Mouse (Mus musculus) heart, adult 2 months (tissue): Measurements from ENCODE around the gene Rb1. TPM values are rescaled to one million over a fixed set of nuclear protein-coding genes. Genes with fewer than 3 reads are reported as not detected.

Experiments
- DNase-seq, 2 experiments: peaks; one replicate each; pipeline ENCODE4 v3.0.0; 2021
- H3K27ac ChIP-seq: fragments of 200-600 bp; 2 replicates; pipeline ENCODE4 v1.8.1; 2022
- H3K27me3 ChIP-seq: fragments of 200-500 bp; 2 replicates; pipeline ENCODE4 v1.6.1; 2012; ENCODE audit warnings: mild to moderate bottlenecking, low read length, inconsistent platforms, mixed read lengths; ENCODE audit not compliant: control insufficient read depth, insufficient read depth
- H3K36me3 ChIP-seq: fragments of 200-500 bp; 2 replicates; pipeline ENCODE4 v1.6.1; 2012; ENCODE audit warnings: low read length, inconsistent platforms; ENCODE audit not compliant: control insufficient read depth, insufficient read depth
- H3K4me1 ChIP-seq: fragments of 200-500 bp; 2 replicates; pipeline ENCODE4 v1.6.1; 2011; ENCODE audit warnings: low read length; ENCODE audit not compliant: control insufficient read depth, insufficient read depth
- H3K4me3 ChIP-seq: fragments of 200-600 bp; 2 replicates; pipeline ENCODE4 v1.8.1; 2022
- H3K79me2 ChIP-seq: fragments of 200-500 bp; replicated peaks from 2 replicates; pipeline ENCODE4 v1.6.1; 2012; ENCODE audit warnings: mild to moderate bottlenecking, inconsistent platforms, low read length, moderate library complexity, mixed read lengths; ENCODE audit not compliant: control insufficient read depth, insufficient read depth
- H3K9ac ChIP-seq: fragments of 200-500 bp; 2 replicates; pipeline ENCODE4 v1.6.1; 2012; ENCODE audit warnings: low read depth, mild to moderate bottlenecking, control low read depth, inconsistent platforms, low read length, mixed read lengths
- CTCF ChIP-seq: fragments of 200-600 bp; IDR thresholded peaks from 2 replicates; pipeline ENCODE4 v1.8.1; 2022; ENCODE audit warnings: antibody characterized with exemption, mild to moderate bottlenecking, moderate library complexity
- EP300 ChIP-seq: fragments of 200-500 bp; IDR thresholded peaks from 2 replicates; pipeline ENCODE4 v1.6.1; 2011; ENCODE audit warnings: low read depth, low read length, control low read depth; ENCODE audit not compliant: insufficient read depth
- POLR2A ChIP-seq: fragments of 200-500 bp; IDR thresholded peaks from 2 replicates; pipeline ENCODE4 v1.6.1; 2011; ENCODE audit warnings: mild to moderate bottlenecking, low read depth, low read length, control low read depth; ENCODE audit not compliant: insufficient read depth
- WGBS: fragments of 180-500 bp; shearing (Covaris S2); methylation state at CpG from one replicate; pipeline ENCODE4 v1.1.7; 2018; 5-methylcytosine and 5-hydroxymethylcytosine counted together
- intact Hi-C: fragments of 180-260 bp; cut with DNase I; formaldehyde crosslinking; loops from one replicate; pipeline ENCODE4 v1.15.1; 2025
- polyA plus RNA-seq: library from polyadenylated mRNA; depleted of rRNA; stranded (reverse); fragments of >200 nt; gene quantifications from 2 replicates; pipeline ENCODE4 v1.2.3, GENCODE M21; 2012
- total RNA-seq, 2 experiments: library from RNA; stranded (reverse); gene quantifications; 2 replicates each; pipeline ENCODE4 v1.2.3; 2021

The Rb1 gene
- total and polyA plus RNA-seq, 3 experiments, result 5.1 to 19.2 (median 18.2) TPM

DNA sequence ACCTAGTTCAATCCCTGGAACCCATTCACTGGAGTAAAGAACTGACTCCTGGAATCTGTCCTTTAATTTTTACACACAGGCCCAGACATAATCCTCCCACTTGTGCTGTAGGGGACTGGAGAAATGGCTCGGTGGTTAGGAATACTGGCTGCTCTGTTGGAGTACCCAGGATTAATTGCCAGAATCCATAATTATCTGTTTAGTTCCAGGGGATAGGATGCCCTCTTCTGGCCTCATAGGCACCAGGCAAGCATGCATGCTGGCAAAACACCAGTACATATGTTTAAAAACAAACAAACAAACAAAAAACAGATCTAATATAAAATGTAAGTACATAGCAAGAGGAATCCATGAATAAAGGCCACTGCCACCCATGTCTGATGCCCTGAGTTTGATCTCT, 44.6 kb downstream of the Rb1 start:
- Histone ChIP-seq H3K79me2 (no peaks in the 10 kb centered on the region), H3K4me1 (no peaks in the 10 kb centered on the region), H3K4me3 (no peak overlapping the region), H3K27me3 (no peaks in the 10 kb centered on the region), H3K27ac (no peak overlapping the region), H3K9ac (no peak overlapping the region), H3K36me3 (no peaks in the 10 kb centered on the region)
- TF ChIP-seq CTCF, result peak; percentile 69
- TF ChIP-seq EP300, result no peak
- 9% methylated on average over 1 of the region's 1 CpGs for WGBS
- no peak for DNase-seq
- intact Hi-C loops, result loop anchor here (2.0 to 5.0 kb wide), 2 partner anchors 104 to 174 kb away; no protein-coding TSS in a partner anchor

DNA sequence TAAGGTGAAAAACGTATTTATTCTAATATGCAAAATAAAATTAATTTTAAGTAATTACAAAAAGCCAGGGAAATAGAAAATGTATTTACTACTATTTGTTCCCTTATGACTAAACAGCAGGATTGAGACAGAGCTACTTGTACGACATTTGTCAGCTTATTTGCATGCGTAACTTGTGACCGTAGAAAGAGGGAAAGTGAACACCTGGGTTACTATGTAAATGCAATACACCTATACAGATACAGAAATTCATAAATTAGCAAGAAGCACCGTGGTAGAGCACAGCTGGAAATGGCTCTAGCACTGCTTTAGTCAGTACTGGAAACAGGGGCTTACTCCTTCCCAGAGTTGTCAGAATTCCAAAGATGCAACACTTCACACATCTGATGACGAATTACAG, 46.5 kb downstream of the Rb1 start:
- WGBS, result 90% methylated on average over 6 of the region's 6 CpGs
- intact Hi-C loops, result no loop called here

DNA sequence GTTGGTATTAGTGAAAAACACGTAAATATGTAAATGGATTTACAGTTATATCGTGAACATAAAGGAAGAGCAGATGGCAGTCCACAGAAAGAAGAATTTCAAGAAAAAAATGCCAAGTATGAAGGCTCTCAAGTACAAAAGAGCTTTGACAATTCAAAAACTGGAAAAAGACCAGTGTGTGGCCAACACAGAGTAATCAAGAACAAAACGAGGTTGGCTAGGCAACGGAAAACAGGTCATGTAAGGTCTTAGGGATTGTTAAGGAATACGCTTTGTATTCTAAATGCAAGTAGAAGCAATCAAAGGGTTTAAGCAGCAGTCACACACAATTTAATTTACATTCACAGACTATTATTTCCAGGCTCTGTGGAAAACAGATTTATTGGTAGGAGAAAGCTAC, 53.8 kb downstream of the Rb1 start:
- intact Hi-C loops, result no loop called here
- Histone ChIP-seq H3K36me3 (no peaks in the 10 kb centered on the region), H3K4me1 (no peaks in the 10 kb centered on the region), H3K27me3 (no peaks in the 10 kb centered on the region), H3K4me3 (no peak overlapping the region), H3K9ac (no peak overlapping the region), H3K27ac (no peak overlapping the region), H3K79me2 (no peaks in the 10 kb centered on the region)
- no peak for DNase-seq
- TF ChIP-seq EP300 (no peak), POLR2A (no peak), CTCF (no peak)
- WGBS, result 81% methylated on average over 5 of the region's 5 CpGs

More for the DNA sequence above, 46.5 kb downstream of the Rb1 start:
- Histone ChIP-seq H3K9ac (no peak overlapping the region), H3K27me3 (no peaks in the 10 kb centered on the region), H3K36me3 (no peaks in the 10 kb centered on the region), H3K79me2 (no peaks in the 10 kb centered on the region), H3K27ac (no peak overlapping the region), H3K4me3 (no peak overlapping the region), H3K4me1 (no peaks in the 10 kb centered on the region)
- TF ChIP-seq EP300 (no peak), CTCF (no peak), POLR2A (no peak)
- no peak for DNase-seq

DNA sequence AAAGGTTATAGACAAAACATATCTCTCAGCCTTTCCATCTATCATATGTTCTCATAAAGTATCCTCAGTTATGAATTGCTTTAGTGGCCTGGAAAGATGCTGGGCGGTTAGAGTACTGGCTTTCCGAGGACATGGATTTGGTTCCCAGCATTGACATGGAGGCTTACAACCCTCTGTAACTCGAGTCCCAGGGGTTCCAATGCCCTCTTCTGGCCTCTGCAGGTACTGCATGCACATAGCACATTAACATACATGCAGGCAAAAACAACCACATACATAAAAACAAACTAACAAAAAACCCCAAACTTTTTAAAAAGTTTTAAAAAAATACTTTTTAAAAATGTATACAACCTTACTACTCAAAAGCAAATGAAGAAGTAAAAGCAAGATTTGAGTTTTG, 59.5 kb downstream of the Rb1 start:
- TF ChIP-seq CTCF (peak; percentile 59), POLR2A (no peak)
- H3K79me2 ChIP-seq, result no peaks in the 10 kb centered on the region
- H3K27ac ChIP-seq, result no peak overlapping the region
- H3K9ac ChIP-seq, result no peak overlapping the region
- H3K36me3 ChIP-seq, result no peaks in the 10 kb centered on the region; the same call in 1 of the 2 replicates
- intact Hi-C loops, result no loop called here
- H3K27me3 ChIP-seq, result no peaks in the 10 kb centered on the region
- H3K4me3 ChIP-seq, result no peak overlapping the region
- H3K4me1 ChIP-seq, result no peaks in the 10 kb centered on the region
- no peak for DNase-seq
- 90% methylated on average over 3 of the region's 3 CpGs for WGBS

DNA sequence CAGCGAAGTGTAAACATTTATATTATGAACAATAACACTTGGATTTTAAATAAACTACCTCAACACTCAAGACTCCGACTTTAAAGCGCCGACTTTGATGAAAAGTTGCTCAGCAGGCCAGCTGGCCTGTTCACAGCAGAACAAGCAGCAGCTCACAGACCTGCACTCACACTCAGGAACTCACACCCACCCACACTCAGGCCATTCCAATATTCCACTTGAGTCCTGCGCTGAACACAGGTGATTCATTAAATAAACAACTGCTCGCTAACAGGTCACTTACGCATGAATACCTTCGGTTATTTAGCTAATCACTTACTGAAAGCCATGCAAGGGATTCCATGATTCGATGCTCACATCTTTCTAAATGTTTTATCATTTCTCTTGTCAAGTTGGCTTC, 63.4 kb downstream of the Rb1 start:
- H3K27ac ChIP-seq, result no peak overlapping the region
- H3K4me1 ChIP-seq, result peaks cover 5% of the 10 kb centered on the region
- WGBS, result 90% methylated on average over 9 of the region's 9 CpGs
- H3K36me3 ChIP-seq, result no peaks in the 10 kb centered on the region; the same call in 1 of the 2 replicates
- no peaks in the 10 kb centered on the region for H3K79me2 ChIP-seq
- no peak overlapping the region for H3K9ac ChIP-seq
- TF ChIP-seq CTCF, result no peak
- TF ChIP-seq POLR2A, result no peak
- no peak for TF ChIP-seq EP300
- DNase-seq, result no peak
- no peaks in the 10 kb centered on the region for H3K27me3 ChIP-seq
- H3K4me3 ChIP-seq, result no peak overlapping the region
- intact Hi-C loops, result no loop called here

DNA sequence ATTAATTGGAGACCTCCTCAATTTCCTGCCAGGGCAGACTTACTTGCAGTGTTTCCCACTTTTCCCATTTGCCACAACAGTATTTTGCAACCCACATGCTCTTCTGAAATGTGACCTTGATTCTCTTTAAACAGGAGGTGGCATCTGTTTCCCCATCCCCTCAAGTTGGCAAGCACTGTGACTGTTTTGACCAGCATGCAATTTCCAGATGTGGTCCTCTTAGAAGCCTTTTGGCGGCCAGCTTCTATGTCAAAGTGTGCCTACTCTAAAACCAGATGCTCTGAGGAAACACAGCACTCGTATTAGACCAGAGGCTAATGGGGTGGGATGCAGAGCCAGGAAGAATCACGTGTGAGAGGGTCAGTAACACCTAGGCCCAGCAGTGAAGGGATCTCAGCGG, 67.4 kb downstream of the Rb1 start:
- H3K4me3 ChIP-seq, result no peak overlapping the region
- peaks cover 6% of the 10 kb centered on the region for H3K36me3 ChIP-seq
- no peak overlapping the region for H3K27ac ChIP-seq
- TF ChIP-seq CTCF (no peak), EP300 (peak; percentile 34; the same call in 1 of the 2 replicates)
- H3K4me1 ChIP-seq, result peaks cover 10% of the 10 kb centered on the region
- intact Hi-C loops, result loop anchor here (5.0 kb wide), 1 partner anchor 51 kb away; no protein-coding TSS in a partner anchor
- no peaks in the 10 kb centered on the region for H3K27me3 ChIP-seq
- H3K79me2 ChIP-seq, result no peaks in the 10 kb centered on the region
- 40% methylated on average over 4 of the region's 4 CpGs for WGBS
- no peak for DNase-seq
- no peak overlapping the region for H3K9ac ChIP-seq
